Mouse (Mus musculus) small intestine, adult 10 weeks (tissue): ENCODE results near the gene Letm1. TPM values are rescaled to one million over a fixed set of nuclear protein-coding genes. Genes with fewer than 3 reads are reported as not detected.

ENCODE experiments used
- polyA plus RNA-seq: library from polyadenylated mRNA; stranded (reverse); fragments of 350-450 nt; fragmentation: Illumina TruSeq; extraction: RNeasy Lipid Tissue Mini Kit (QIAGEN cat#74804); gene quantifications from one replicate; pipeline ENCODE4 v1.2.3, GENCODE M21; 2014; ENCODE audit warnings: low replicate concordance

The Letm1 gene
- polyA plus RNA-seq = 21.1 TPM

DNA sequence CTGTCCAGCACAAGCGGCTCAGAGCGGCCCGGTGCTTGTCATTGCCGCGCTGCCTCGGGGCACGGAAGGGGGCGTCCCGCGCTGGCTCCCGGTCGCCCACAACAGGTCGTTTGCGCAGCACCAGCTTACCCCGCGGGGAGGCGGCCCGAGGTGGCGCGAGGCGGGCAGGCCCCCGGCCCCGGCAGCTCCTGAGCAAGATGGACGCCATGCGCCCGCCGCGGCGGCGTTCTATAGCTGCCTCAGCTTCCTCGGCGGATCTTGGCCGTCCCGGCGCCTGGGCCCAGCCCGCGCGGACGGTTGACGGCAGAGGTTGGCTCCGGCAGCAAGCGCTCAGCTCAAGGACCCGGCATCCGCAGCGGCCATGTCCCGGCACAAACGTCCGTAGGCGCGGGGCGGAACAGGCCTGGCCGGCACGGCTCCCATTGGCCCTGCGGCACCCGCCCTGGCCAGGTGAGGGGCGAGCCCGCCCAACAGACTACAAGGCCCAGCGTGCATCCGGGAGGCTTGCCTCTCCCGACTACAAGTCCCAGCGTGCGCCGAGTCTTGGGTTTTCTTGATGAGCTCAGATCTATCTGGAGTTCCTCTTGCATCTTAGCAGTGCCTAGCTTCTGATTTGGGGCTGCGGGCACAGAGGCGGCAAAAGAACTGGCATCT is at the start of gene Letm1:
Gene Letm1, minus strand, starts transcription at position 473 of the 654 bp plus-strand sequence.

GRCm38 (mm10) chr5:33819876-33820732 is 37.5 kb upstream of the Letm1 start, which contains the start of gene Nsd2:
Gene Nsd2 (plus strand): TSS chr5:33820725.

GRCm38 (mm10) chr5:33721541-33722265 is 60.9 kb downstream of the Letm1 start, which contains the start of gene Fgfr3:
Gene Fgfr3 (plus strand): TSS chr5:33721674.

Other genes starting within 250 kb of the Letm1 start
- 4.5 TPM for gene Fam53a, start 153.2 kb downstream of the Letm1 start, polyA plus RNA-seq
- gene Gm9903, start 152.9 kb downstream of the Letm1 start, polyA plus RNA-seq = 0.33 TPM
- gene Slbp, start 130.2 kb downstream of the Letm1 start, polyA plus RNA-seq = 160 TPM
- gene Tacc3, start 124.7 kb downstream of the Letm1 start, polyA plus RNA-seq = 54.8 TPM
- gene Tmem129, start 124.4 kb downstream of the Letm1 start, polyA plus RNA-seq = 13.1 TPM
- 2.2 TPM for gene Fgfr3, start 61.1 kb downstream of the Letm1 start, polyA plus RNA-seq
- 68.6 TPM for gene Nsd2, start 37.9 kb upstream of the Letm1 start, polyA plus RNA-seq
- 3.1 TPM for gene Nelfa, start 153.6 kb upstream of the Letm1 start, polyA plus RNA-seq
- not detected for gene Gm1673, start 200.6 kb upstream of the Letm1 start, polyA plus RNA-seq
- 0.07 TPM for gene Nat8l, start 213.2 kb upstream of the Letm1 start, polyA plus RNA-seq